Mouse (Mus musculus): ENCODE measurements around the gene Slc22a5. TPM values are rescaled to one million over a fixed set of nuclear protein-coding genes. Genes with fewer than 3 reads are reported as not detected.
A peak's percentile ranks its signal among the peaks of the same experiment; 100 is the strongest.
"Not testable (repeated sequence)": the region's sequence is repeated elsewhere in the genome, so short reads cannot be mapped to it uniquely, and the experiment has no call there.

Gene Slc22a5
- 11.1 and 12.4 TPM in 2 replicates for polyA plus RNA-seq (2015; fragmentation: Nextera tagmentation; extraction: Ambion mirVana)

- no peaks in the 10 kb centered on the region for H3K9me3 ChIP-seq (ENCODE audit: control insufficient read depth, low read length)
- peak within 1 kb of the TSS; percentile 82 for H3K9ac ChIP-seq (ENCODE audit: low read depth, low read length)
- no peaks in the 10 kb centered on the region for H3K36me3 ChIP-seq (ENCODE audit: control insufficient read depth, insufficient read depth, low read length)
- H3K4me3 ChIP-seq (ENCODE audit: low read length) = peak within 1 kb of the TSS; percentile 72
- H3K27me3 ChIP-seq (replicated peaks; ENCODE audit: control insufficient read depth, insufficient read depth, low read length) = no peaks in the 10 kb centered on the region
- peaks cover 7% of the 10 kb centered on the region for H3K4me1 ChIP-seq (ENCODE audit: control insufficient read depth, insufficient read depth, low read depth, low read length)
- H3K4me2 ChIP-seq (ENCODE audit: low read length) = peak within 1 kb of the TSS; percentile 76
- H3K27ac ChIP-seq (ENCODE audit: low read depth, low read length) = peak within 1 kb of the TSS; percentile 64
- ATAC-seq = peak; percentile 99
- 3% methylated on average over 52 of the region's 63 CpGs for WGBS
These were observed at the start of gene Slc22a5 for GRCm38 (mm10) chr11:53891505-53892451. Slc22a5 (minus strand) TSS chr11:53891660.

GRCm38 (mm10) chr11:53931944-53932318, 40.5 kb upstream of the Slc22a5 start:
- H3K9me3 ChIP-seq (ENCODE audit: control insufficient read depth, low read length); H3K27me3 ChIP-seq (replicated peaks; ENCODE audit: control insufficient read depth, insufficient read depth, low read length); H3K9ac ChIP-seq (ENCODE audit: low read depth, low read length); H3K4me1 ChIP-seq (ENCODE audit: control insufficient read depth, insufficient read depth, low read depth, low read length); H3K4me2 ChIP-seq (ENCODE audit: low read length); H3K4me3 ChIP-seq (ENCODE audit: low read length); H3K36me3 ChIP-seq (ENCODE audit: control insufficient read depth, insufficient read depth, low read length); ATAC-seq; H3K27ac ChIP-seq (ENCODE audit: low read depth, low read length): not testable (repeated sequence)
- WGBS = 71% methylated on average over 3 of the region's 4 CpGs

GRCm38 (mm10) chr11:53931091-53931943, 39.9 kb upstream of the Slc22a5 start:
- Histone ChIP-seq H3K4me1 (ENCODE audit: control insufficient read depth, insufficient read depth, low read depth, low read length) (no peaks in the 10 kb centered on the region), H3K27me3 (replicated peaks; ENCODE audit: control insufficient read depth, insufficient read depth, low read length) (no peaks in the 10 kb centered on the region), H3K36me3 (ENCODE audit: control insufficient read depth, insufficient read depth, low read length) (no peaks in the 10 kb centered on the region), H3K27ac (ENCODE audit: low read depth, low read length) (no peak overlapping the region), H3K4me2 (ENCODE audit: low read length) (no peak overlapping the region), H3K9me3 (ENCODE audit: control insufficient read depth, low read length) (no peaks in the 10 kb centered on the region), H3K9ac (ENCODE audit: low read depth, low read length) (no peak overlapping the region), H3K4me3 (ENCODE audit: low read length) (no peak overlapping the region)
- WGBS = 35% methylated on average over 17 of the region's 17 CpGs
- no peak for ATAC-seq

- Histone ChIP-seq H3K4me1 (ENCODE audit: control insufficient read depth, insufficient read depth, low read depth, low read length) (no peaks in the 10 kb centered on the region), H3K4me2 (ENCODE audit: low read length) (no peak overlapping the region), H3K36me3 (ENCODE audit: control insufficient read depth, insufficient read depth, low read length) (no peaks in the 10 kb centered on the region), H3K9ac (ENCODE audit: low read depth, low read length) (no peak overlapping the region), H3K27me3 (replicated peaks; ENCODE audit: control insufficient read depth, insufficient read depth, low read length) (no peaks in the 10 kb centered on the region), H3K4me3 (ENCODE audit: low read length) (no peak overlapping the region), H3K9me3 (ENCODE audit: control insufficient read depth, low read length) (no peaks in the 10 kb centered on the region), H3K27ac (ENCODE audit: low read depth, low read length) (no peak overlapping the region)
- ATAC-seq = no peak
- WGBS = 84% methylated on average over 3 of the region's 3 CpGs
These were observed 38.3 kb upstream of the Slc22a5 start for GRCm38 (mm10) chr11:53929741-53930140.

- WGBS = 82% methylated on average over 3 of the region's 3 CpGs
- no peaks in the 10 kb centered on the region for H3K27me3 ChIP-seq (replicated peaks; ENCODE audit: control insufficient read depth, insufficient read depth, low read length)
- H3K4me1 ChIP-seq (ENCODE audit: control insufficient read depth, insufficient read depth, low read depth, low read length) = no peaks in the 10 kb centered on the region
- ATAC-seq = no peak
- no peak overlapping the region for H3K4me3 ChIP-seq (ENCODE audit: low read length)
- no peak overlapping the region for H3K4me2 ChIP-seq (ENCODE audit: low read length)
- H3K27ac ChIP-seq (ENCODE audit: low read depth, low read length) = no peak overlapping the region
- no peaks in the 10 kb centered on the region for H3K36me3 ChIP-seq (ENCODE audit: control insufficient read depth, insufficient read depth, low read length)
- H3K9ac ChIP-seq (ENCODE audit: low read depth, low read length) = no peak overlapping the region
- H3K9me3 ChIP-seq (ENCODE audit: control insufficient read depth, low read length) = no peaks in the 10 kb centered on the region
These were observed 37.1 kb upstream of the Slc22a5 start for GRCm38 (mm10) chr11:53928585-53928984.

- ATAC-seq = no peak
- H3K27me3 ChIP-seq (replicated peaks; ENCODE audit: control insufficient read depth, insufficient read depth, low read length) = no peaks in the 10 kb centered on the region
- no peaks in the 10 kb centered on the region for H3K4me1 ChIP-seq (ENCODE audit: control insufficient read depth, insufficient read depth, low read depth, low read length)
- no peaks in the 10 kb centered on the region for H3K36me3 ChIP-seq (ENCODE audit: control insufficient read depth, insufficient read depth, low read length)
- H3K4me3 ChIP-seq (ENCODE audit: low read length) = no peak overlapping the region
- no peak overlapping the region for H3K4me2 ChIP-seq (ENCODE audit: low read length)
- no peak overlapping the region for H3K9ac ChIP-seq (ENCODE audit: low read depth, low read length)
- no peak overlapping the region for H3K27ac ChIP-seq (ENCODE audit: low read depth, low read length)
- no peaks in the 10 kb centered on the region for H3K9me3 ChIP-seq (ENCODE audit: control insufficient read depth, low read length)
- WGBS = 97% methylated on average over 5 of the region's 5 CpGs
These were observed 34.8 kb upstream of the Slc22a5 start for GRCm38 (mm10) chr11:53926303-53926702.

- H3K27ac ChIP-seq (ENCODE audit: low read depth, low read length) = no peak overlapping the region
- H3K36me3 ChIP-seq (ENCODE audit: control insufficient read depth, insufficient read depth, low read length) = no peaks in the 10 kb centered on the region
- no peaks in the 10 kb centered on the region for H3K27me3 ChIP-seq (replicated peaks; ENCODE audit: control insufficient read depth, insufficient read depth, low read length)
- no peak overlapping the region for H3K9ac ChIP-seq (ENCODE audit: low read depth, low read length)
- 93% methylated on average over 4 of the region's 4 CpGs for WGBS
- H3K9me3 ChIP-seq (ENCODE audit: control insufficient read depth, low read length) = no peaks in the 10 kb centered on the region
- H3K4me3 ChIP-seq (ENCODE audit: low read length) = no peak overlapping the region
- no peak overlapping the region for H3K4me2 ChIP-seq (ENCODE audit: low read length)
- ATAC-seq = no peak
- H3K4me1 ChIP-seq (ENCODE audit: control insufficient read depth, insufficient read depth, low read depth, low read length) = no peaks in the 10 kb centered on the region
These were observed 27.4 kb upstream of the Slc22a5 start for GRCm38 (mm10) chr11:53918851-53919250.

- H3K9me3 ChIP-seq (ENCODE audit: control insufficient read depth, low read length) = no peaks in the 10 kb centered on the region
- ATAC-seq = no peak
- no peak overlapping the region for H3K4me2 ChIP-seq (ENCODE audit: low read length)
- no peaks in the 10 kb centered on the region for H3K27me3 ChIP-seq (replicated peaks; ENCODE audit: control insufficient read depth, insufficient read depth, low read length)
- H3K36me3 ChIP-seq (ENCODE audit: control insufficient read depth, insufficient read depth, low read length) = no peaks in the 10 kb centered on the region
- WGBS = 87% methylated on average over 4 of the region's 4 CpGs
- H3K9ac ChIP-seq (ENCODE audit: low read depth, low read length) = no peak overlapping the region
- no peaks in the 10 kb centered on the region for H3K4me1 ChIP-seq (ENCODE audit: control insufficient read depth, insufficient read depth, low read depth, low read length)
- H3K27ac ChIP-seq (ENCODE audit: low read depth, low read length) = no peak overlapping the region
- no peak overlapping the region for H3K4me3 ChIP-seq (ENCODE audit: low read length)
These were observed 19.6 kb upstream of the Slc22a5 start for GRCm38 (mm10) chr11:53911011-53911410.

- Histone ChIP-seq H3K4me1 (ENCODE audit: control insufficient read depth, insufficient read depth, low read depth, low read length) (no peaks in the 10 kb centered on the region), H3K4me3 (ENCODE audit: low read length) (no peak overlapping the region), H3K4me2 (ENCODE audit: low read length) (no peak overlapping the region), H3K9me3 (ENCODE audit: control insufficient read depth, low read length) (no peaks in the 10 kb centered on the region), H3K36me3 (ENCODE audit: control insufficient read depth, insufficient read depth, low read length) (no peaks in the 10 kb centered on the region), H3K27ac (ENCODE audit: low read depth, low read length) (no peak overlapping the region), H3K27me3 (replicated peaks; ENCODE audit: control insufficient read depth, insufficient read depth, low read length) (no peaks in the 10 kb centered on the region), H3K9ac (ENCODE audit: low read depth, low read length) (no peak overlapping the region)
- WGBS = 92% methylated on average over 8 of the region's 8 CpGs
- no peak for ATAC-seq
These were observed 17.2 kb upstream of the Slc22a5 start for GRCm38 (mm10) chr11:53908686-53909085.
